Mouse (Mus musculus): Measurements from ENCODE around the gene Arsg.

Gene Arsg

GRCm38 (mm10) chr11:109549599-109550290, 76.6 kb downstream of the Arsg start:
- no peak for DNase-seq

GRCm38 (mm10) chr11:109553921-109554320, 80.7 kb downstream of the Arsg start:
- DNase-seq: no peak

GRCm38 (mm10) chr11:109554443-109554842, 81.3 kb downstream of the Arsg start:
- DNase-seq: no peak

- DNase-seq: no peak
These were observed 83.0 kb downstream of the Arsg start for GRCm38 (mm10) chr11:109556130-109556529.

- DNase-seq: no peak
These were observed 84.2 kb downstream of the Arsg start for GRCm38 (mm10) chr11:109557419-109557818.

GRCm38 (mm10) chr11:109559241-109559640, 86.1 kb downstream of the Arsg start:
- DNase-seq: no peak

- no peak for DNase-seq
These were observed 87.7 kb downstream of the Arsg start for GRCm38 (mm10) chr11:109560793-109561257.

- no peak for DNase-seq
These were observed 88.3 kb downstream of the Arsg start for GRCm38 (mm10) chr11:109561445-109561844.

- DNase-seq: no peak
These were observed 90.5 kb downstream of the Arsg start for GRCm38 (mm10) chr11:109563708-109564107.

GRCm38 (mm10) chr11:109564466-109565214, 91.5 kb downstream of the Arsg start:
- DNase-seq: no peak

GRCm38 (mm10) chr11:109569007-109569618, 95.9 kb downstream of the Arsg start:
- DNase-seq: no peak

GRCm38 (mm10) chr11:109569809-109570208, 96.6 kb downstream of the Arsg start:
- DNase-seq: no peak

GRCm38 (mm10) chr11:109572051-109572450, 98.9 kb downstream of the Arsg start:
- DNase-seq: no peak

GRCm38 (mm10) chr11:109574604-109575003, 101.4 kb downstream of the Arsg start:
- no peak for DNase-seq

GRCm38 (mm10) chr11:109575832-109576231, 102.7 kb downstream of the Arsg start:
- DNase-seq: no peak

GRCm38 (mm10) chr11:109578536-109578935, 105.4 kb downstream of the Arsg start:
- no peak for DNase-seq

GRCm38 (mm10) chr11:109579999-109580398, 106.8 kb downstream of the Arsg start:
- peak; percentile 38 for DNase-seq

- no peak for DNase-seq
These were observed 110.8 kb downstream of the Arsg start for GRCm38 (mm10) chr11:109583986-109584385.

GRCm38 (mm10) chr11:109584843-109585713, 111.9 kb downstream of the Arsg start:
- peak; percentile 83 for DNase-seq

GRCm38 (mm10) chr11:109586424-109586823, 113.2 kb downstream of the Arsg start:
- no peak for DNase-seq

- DNase-seq: no peak
These were observed 113.8 kb downstream of the Arsg start for GRCm38 (mm10) chr11:109587019-109587418.

- no peak for DNase-seq
These were observed 114.6 kb downstream of the Arsg start for GRCm38 (mm10) chr11:109587638-109588374.

Measured in cerebellum, adult 11 months (tissue).